Mouse (Mus musculus): Measurements from ENCODE around the gene Wdr59. TPM values are rescaled to one million over a fixed set of nuclear protein-coding genes. Genes with fewer than 3 reads are reported as not detected.

Gene Wdr59
- polyA plus RNA-seq, 1 experiment from 2014 or later, result 6.7 TPM

DNA sequence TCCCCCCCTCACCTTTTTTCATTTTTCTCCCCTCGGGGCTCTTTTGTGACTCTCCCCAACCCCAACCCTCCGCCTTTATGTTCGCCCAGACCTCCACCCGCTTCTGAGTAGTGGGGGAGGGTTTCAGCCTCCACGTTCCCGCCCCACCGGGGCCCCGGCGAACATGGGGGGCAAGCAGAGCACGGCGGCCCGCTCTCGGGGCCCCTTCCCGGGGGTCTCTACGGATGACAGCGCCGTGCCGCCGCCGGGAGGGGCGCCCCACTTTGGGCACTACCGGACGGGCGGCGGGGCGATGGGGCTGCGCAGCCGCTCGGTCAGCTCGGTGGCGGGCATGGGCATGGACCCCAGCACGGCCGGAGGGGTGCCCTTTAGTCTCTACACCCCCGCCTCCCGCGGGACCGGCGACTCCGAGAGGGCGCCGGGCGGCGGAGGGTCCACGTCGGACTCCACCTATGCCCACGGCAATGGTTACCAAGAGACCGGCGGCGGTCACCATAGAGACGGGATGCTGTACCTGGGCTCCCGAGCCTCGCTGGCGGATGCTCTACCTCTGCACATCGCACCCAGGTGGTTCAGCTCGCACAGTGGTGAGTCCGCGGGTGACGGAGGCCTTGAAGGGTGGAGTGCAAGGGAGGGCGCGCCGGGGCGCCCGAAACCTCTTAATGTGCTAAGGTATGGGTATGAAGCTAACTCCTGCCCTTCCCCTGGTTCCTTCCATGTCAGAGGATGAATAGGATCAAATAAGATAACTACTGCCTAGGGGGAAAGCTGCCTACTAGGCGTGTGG, 15.3 kb upstream of the Wdr59 start:
- peak; percentile 57 for ATAC-seq
- Histone ChIP-seq H3K4me2 (replicated peaks) (peak overlapping the region; percentile 99), H3K4me1 (replicated peaks) (peaks cover 52% of the 10 kb centered on the region), H3K36me3 (no peaks in the 10 kb centered on the region), H3K27me3 (no peaks in the 10 kb centered on the region), H3K9ac (replicated peaks) (peak overlapping the region; percentile 99), H3K27ac (peak overlapping the region; percentile 98), H3K9me3 (no peaks in the 10 kb centered on the region), H3K4me3 (replicated peaks) (peak overlapping the region; percentile 99)
- under 1% methylated on average over 64 of the region's 64 CpGs for WGBS

DNA sequence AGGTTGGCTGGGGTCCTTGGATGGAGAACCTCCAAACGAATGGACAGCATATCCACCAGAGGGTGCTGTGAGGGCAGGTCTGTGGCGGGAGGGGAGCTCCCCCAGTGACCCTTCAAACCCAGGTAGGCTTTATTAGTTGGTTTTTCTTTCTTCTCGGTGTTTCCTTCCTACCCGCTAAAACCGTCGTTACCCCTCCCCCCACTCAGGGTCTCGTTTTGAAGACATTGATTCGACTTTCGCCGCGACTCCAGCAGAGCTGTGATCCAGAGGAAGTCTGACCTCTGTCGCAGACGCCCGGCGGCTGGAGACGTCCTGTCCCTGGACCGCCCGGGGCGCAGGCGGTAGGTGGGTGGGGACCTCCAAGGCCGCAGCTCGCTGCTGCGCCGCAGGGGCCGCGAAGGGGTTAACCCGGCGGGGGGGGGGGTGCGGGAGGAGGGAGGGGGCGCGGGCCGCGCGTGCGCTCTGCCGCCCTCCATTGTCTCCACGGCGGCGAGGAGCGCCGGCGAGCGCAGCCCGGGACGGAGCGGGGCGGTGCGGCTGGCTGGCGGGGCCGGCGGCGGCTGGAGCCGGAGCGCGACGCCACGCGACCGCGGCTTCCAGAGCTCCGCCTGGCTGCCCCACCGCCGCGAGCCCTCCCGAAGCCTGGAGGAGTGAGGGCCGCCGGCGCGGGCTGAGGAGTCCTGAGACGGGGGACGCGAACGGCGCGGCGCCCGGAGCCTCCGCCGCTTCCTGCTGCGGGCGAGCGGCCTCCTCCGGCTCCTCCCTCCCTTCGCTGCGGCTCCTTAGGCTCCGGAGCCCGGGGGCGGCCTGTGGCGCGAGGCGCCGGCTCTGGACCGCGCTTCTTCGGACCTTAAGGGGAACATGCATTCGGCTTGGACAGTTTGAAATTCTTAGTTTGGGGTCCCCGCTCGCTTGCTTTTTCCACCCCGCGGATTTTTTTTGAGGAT, 14.4 kb upstream of the Wdr59 start, which contains the start of gene Znrf1:
Gene Znrf1 (plus strand): TSS at position 67 of the 947 bp plus-strand sequence.
- WGBS, result under 1% methylated on average over 34 of the region's 100 CpGs
- H3K4me2 ChIP-seq (replicated peaks), result peak within 1 kb of the TSS; percentile 99
- no peaks in the 10 kb centered on the region for H3K36me3 ChIP-seq
- H3K9me3 ChIP-seq, result no peaks in the 10 kb centered on the region
- peaks cover 44% of the 10 kb centered on the region for H3K4me1 ChIP-seq (replicated peaks)
- ATAC-seq, result peak; percentile 92
- peak within 1 kb of the TSS; percentile 99 for H3K9ac ChIP-seq (replicated peaks)
- peak within 1 kb of the TSS; percentile 98 for H3K27ac ChIP-seq
- H3K4me3 ChIP-seq (replicated peaks), result peak within 1 kb of the TSS; percentile 99
- no peaks in the 10 kb centered on the region for H3K27me3 ChIP-seq

DNA sequence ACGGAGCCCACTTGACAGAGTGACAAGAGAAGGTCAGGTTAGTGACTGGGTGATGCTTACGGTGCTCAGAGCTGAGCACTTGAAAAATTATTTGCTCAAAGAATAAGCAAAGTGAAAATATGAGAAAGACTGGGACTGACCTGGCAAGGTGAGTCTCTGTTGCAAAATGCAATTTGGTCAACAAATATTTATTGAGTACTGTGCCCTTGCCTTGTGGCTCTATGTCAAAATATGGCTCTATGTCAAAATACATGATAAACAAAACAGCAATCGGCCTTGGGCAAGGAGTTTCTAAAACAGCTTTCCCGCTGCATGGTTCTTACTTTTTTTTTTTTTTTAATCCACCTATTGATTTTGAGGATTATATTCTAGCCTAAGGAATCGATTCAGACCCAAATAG, 13.6 kb upstream of the Wdr59 start:
- Histone ChIP-seq H3K9ac (replicated peaks) (no peak overlapping the region), H3K36me3 (no peaks in the 10 kb centered on the region), H3K9me3 (no peaks in the 10 kb centered on the region), H3K27ac (peak overlapping the region; percentile 98; the same call in 1 of the 2 replicates), H3K4me3 (replicated peaks) (peak overlapping the region; percentile 99), H3K4me2 (replicated peaks) (peak overlapping the region; percentile 99), H3K4me1 (replicated peaks) (peaks cover 36% of the 10 kb centered on the region), H3K27me3 (no peaks in the 10 kb centered on the region)
- 30% methylated on average over 5 of the region's 5 CpGs for WGBS
- no peak for ATAC-seq

DNA sequence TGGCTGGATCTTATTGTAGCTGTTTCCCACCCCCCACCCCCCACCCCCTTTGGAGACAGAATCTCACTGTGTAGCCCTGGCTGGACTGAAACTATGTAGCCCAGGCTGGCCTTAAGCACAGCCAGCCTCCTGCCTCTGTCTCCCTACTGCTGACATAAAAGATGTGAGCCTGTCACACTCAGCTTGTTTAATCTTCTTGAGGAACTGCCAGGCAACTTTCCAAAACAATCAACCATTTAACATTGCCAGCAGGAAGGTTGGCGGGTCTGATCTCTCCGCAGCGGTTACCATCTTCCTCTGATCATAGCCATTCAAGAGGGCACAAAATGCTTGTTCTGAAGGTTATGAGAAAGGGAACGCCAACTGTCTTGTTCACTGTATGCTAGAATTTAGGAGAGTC, 11.6 kb upstream of the Wdr59 start:
- Histone ChIP-seq H3K36me3 (no peaks in the 10 kb centered on the region), H3K4me2 (replicated peaks) (no peak overlapping the region), H3K9ac (replicated peaks) (no peak overlapping the region), H3K9me3 (no peaks in the 10 kb centered on the region), H3K4me3 (replicated peaks) (no peak overlapping the region), H3K27ac (no peak overlapping the region), H3K27me3 (no peaks in the 10 kb centered on the region), H3K4me1 (replicated peaks) (peaks cover 16% of the 10 kb centered on the region)
- 70% methylated on average over 4 of the region's 4 CpGs for WGBS
- ATAC-seq, result no peak

DNA sequence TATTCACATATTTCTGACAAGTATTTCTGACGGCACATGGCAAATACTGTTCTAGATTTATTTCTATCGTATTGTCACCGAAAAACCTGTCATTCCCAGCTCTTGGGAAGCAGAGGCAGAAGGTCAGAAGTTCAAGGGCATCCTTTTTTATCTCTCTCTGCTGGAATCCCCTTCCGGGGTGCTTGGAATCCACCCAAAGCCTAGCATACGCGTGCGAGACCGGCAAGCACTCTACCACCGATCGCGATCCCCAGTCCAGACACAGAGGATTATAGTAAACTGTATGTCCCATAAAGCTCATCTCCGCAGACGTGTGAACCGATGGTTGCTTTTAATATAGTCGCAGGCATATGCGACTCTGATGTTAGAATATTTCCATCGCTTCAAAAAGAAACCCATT, 9.7 kb upstream of the Wdr59 start:
- 89% methylated on average over 17 of the region's 17 CpGs for WGBS
- H3K27me3 ChIP-seq, result no peaks in the 10 kb centered on the region
- no peak overlapping the region for H3K27ac ChIP-seq
- H3K9ac ChIP-seq (replicated peaks), result no peak overlapping the region
- H3K36me3 ChIP-seq, result no peaks in the 10 kb centered on the region
- no peak overlapping the region for H3K4me3 ChIP-seq (replicated peaks)
- H3K4me1 ChIP-seq (replicated peaks), result peaks cover 6% of the 10 kb centered on the region; the same call in 1 of the 2 replicates
- H3K4me2 ChIP-seq (replicated peaks), result no peak overlapping the region
- no peak for ATAC-seq
- no peaks in the 10 kb centered on the region for H3K9me3 ChIP-seq

DNA sequence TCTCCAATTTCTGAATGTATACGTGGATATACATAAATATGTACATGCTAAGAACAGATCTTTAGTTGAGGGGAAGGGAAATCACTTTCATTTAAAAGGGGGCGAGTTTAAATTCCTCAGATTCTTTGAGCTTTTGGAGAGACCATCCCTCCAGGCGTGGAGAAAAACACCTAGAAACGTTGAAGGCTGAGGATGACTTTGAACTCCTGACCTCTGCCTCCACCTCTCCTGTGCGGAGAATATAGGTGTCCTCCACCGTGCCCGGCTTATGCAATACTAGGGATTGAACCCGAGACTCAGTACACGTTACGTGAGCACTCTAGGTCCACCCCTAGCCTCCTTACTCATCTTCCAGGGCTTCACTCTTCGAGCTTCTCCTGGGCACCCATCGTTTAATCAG, 9.3 kb upstream of the Wdr59 start:
- H3K9ac ChIP-seq (replicated peaks), result no peak overlapping the region
- no peak overlapping the region for H3K4me3 ChIP-seq (replicated peaks)
- no peaks in the 10 kb centered on the region for H3K9me3 ChIP-seq
- H3K27ac ChIP-seq, result no peak overlapping the region
- ATAC-seq, result no peak
- peaks cover 6% of the 10 kb centered on the region; the same call in 1 of the 2 replicates for H3K4me1 ChIP-seq (replicated peaks)
- WGBS, result 79% methylated on average over 12 of the region's 12 CpGs
- no peaks in the 10 kb centered on the region for H3K36me3 ChIP-seq
- H3K4me2 ChIP-seq (replicated peaks), result no peak overlapping the region
- no peaks in the 10 kb centered on the region for H3K27me3 ChIP-seq

DNA sequence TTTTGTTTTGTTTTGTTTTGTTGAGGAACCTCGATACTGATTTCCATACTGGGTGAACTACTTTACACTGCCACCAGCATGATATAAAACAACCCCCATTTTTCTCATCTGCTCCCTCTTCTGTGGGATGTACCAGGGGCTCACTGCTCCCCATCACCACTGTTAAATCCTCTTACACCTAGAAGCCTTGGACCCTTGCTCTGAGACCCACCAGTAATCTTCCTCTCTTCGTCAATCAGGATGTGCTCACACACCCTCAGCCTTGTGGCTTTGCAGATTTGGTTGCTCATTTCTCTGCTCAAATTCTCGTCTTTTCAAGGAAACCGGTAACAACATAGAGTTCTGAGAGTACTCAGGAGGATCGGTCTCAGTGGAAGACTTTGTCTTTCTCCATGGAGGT, 6.2 kb upstream of the Wdr59 start:
- ATAC-seq, result no peak
- no peak overlapping the region for H3K27ac ChIP-seq
- H3K4me2 ChIP-seq (replicated peaks), result no peak overlapping the region
- H3K9me3 ChIP-seq, result no peaks in the 10 kb centered on the region
- H3K36me3 ChIP-seq, result no peaks in the 10 kb centered on the region
- no peaks in the 10 kb centered on the region for H3K27me3 ChIP-seq
- H3K4me3 ChIP-seq (replicated peaks), result no peak overlapping the region
- no peaks in the 10 kb centered on the region for H3K4me1 ChIP-seq (replicated peaks)
- no peak overlapping the region for H3K9ac ChIP-seq (replicated peaks)
- WGBS, result 79% methylated on average over 5 of the region's 5 CpGs

DNA sequence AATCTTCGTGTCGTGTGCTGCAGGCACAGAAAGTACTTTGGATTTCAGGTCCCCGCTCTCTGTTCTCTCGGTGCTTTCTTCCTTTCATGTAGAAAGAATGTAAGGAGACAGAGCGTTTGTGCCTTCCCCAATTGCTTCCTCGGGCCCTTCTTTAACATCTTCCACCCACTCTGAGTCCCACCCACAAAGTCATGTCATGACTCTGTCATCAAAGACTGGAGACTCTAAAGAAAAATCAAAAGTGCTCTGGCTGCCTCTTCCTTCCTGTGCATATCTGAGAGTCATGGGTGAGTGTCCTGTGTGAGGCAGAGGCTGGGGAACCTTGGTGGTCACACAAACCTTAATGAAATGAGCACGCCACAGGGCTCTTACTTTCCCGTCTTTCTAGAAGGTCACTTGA, 5.3 kb upstream of the Wdr59 start:
- no peak overlapping the region for H3K27ac ChIP-seq
- H3K4me3 ChIP-seq (replicated peaks), result no peak overlapping the region
- H3K36me3 ChIP-seq, result no peaks in the 10 kb centered on the region
- WGBS, result 78% methylated on average over 8 of the region's 8 CpGs
- no peaks in the 10 kb centered on the region for H3K27me3 ChIP-seq
- no peak overlapping the region for H3K9ac ChIP-seq (replicated peaks)
- H3K4me2 ChIP-seq (replicated peaks), result no peak overlapping the region
- no peak for ATAC-seq
- H3K4me1 ChIP-seq (replicated peaks), result 0 out of 2 replicates have a peak, but pooled peaks cover 3% of the 10 kb centered on the region
- no peaks in the 10 kb centered on the region for H3K9me3 ChIP-seq

DNA sequence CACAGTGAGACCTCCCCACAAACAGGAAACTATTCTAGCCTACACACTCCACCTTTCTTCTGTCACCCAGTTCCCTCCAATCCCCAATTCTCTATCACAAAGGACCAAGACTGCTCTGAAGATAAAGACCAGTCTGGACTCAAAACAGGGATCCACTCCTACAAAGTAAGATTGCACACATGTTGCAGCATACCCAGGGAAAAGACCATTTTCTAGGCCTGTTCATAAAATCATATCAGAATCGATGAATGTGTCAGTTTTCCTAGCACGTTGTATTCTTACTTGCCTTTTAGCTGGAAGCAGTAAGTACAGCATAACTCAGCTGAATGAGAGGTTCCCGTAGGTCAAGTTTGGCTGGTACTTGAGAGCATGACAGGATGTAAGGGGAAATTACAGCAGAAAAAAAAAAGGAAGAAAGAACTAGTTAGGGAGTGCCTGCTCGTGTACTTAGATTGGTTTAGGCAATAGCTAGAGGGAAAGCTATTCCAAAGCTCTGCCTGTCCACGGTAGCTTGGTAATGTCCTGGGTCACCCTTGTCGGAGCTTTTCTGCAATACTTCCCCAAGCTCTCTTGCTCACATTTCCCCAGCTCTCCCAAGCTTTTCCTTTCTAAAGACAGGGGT, 4.6 kb upstream of the Wdr59 start:
- 87% methylated on average over 6 of the region's 6 CpGs for WGBS
- Histone ChIP-seq H3K4me1 (replicated peaks) (peaks cover 3% of the 10 kb centered on the region; the same call in 1 of the 2 replicates), H3K27ac (no peak overlapping the region), H3K4me3 (replicated peaks) (no peak overlapping the region), H3K36me3 (no peaks in the 10 kb centered on the region), H3K9ac (replicated peaks) (no peak overlapping the region), H3K9me3 (no peaks in the 10 kb centered on the region), H3K4me2 (replicated peaks) (no peak overlapping the region), H3K27me3 (no peaks in the 10 kb centered on the region)
- no peak for ATAC-seq

DNA sequence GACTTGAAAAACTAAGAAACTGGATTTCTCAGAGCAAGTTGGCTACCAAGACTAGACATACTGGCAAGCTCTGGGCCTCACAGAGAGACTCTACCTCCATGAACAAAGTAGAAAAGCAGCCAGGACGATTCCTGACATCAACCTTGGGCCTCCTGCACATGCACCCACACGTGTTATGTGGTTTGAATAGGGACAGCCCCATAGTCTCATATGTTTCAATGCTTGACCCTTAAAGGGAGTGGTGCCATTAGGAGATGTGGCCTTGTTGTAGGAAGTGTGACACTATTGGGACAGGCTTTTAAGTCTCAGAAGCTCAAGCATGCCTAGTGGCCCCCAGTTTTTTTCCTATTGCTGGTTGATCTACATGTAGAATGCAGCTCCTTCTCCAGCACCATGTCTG, 4.4 kb downstream of the Wdr59 start:
- H3K36me3 ChIP-seq, result no peaks in the 10 kb centered on the region
- ATAC-seq, result no peak
- no peak overlapping the region for H3K4me3 ChIP-seq (replicated peaks)
- WGBS, result 89% methylated on average over 2 of the region's 2 CpGs
- no peak overlapping the region for H3K4me2 ChIP-seq (replicated peaks)
- no peak overlapping the region for H3K27ac ChIP-seq
- H3K27me3 ChIP-seq, result no peaks in the 10 kb centered on the region
- peaks cover 19% of the 10 kb centered on the region for H3K4me1 ChIP-seq (replicated peaks)
- H3K9ac ChIP-seq (replicated peaks), result no peak overlapping the region
- H3K9me3 ChIP-seq, result no peaks in the 10 kb centered on the region

DNA sequence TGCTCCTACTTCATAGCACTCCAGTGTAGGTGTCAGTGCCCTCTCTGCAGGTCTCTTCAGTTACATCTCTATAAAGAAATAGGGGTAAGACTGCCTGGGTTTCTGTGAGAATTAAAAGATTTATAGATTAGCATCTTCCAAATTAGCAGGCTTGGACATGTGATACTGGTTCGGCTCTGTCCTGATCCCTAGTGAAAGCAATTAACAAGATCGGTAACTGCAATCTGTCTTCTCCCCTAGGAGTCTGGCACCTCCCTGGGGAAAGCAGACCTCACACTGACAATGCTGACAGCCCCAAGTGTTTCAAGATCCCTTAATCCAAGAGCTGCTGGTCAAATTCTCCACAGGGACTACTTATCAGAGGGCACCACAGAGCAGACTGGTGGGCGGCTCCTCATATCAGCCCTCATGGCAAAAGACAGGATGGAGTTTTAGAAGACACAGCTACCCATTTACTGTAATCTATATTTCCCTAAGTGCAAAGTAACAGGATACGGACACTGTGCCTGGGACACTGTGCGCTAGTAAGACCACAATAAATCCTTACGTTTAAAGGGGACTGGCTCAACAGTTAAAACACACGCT, 5.3 kb downstream of the Wdr59 start:
- no peak overlapping the region for H3K4me2 ChIP-seq (replicated peaks)
- H3K4me1 ChIP-seq (replicated peaks), result peaks cover 16% of the 10 kb centered on the region
- no peak overlapping the region for H3K4me3 ChIP-seq (replicated peaks)
- H3K27me3 ChIP-seq, result no peaks in the 10 kb centered on the region
- 83% methylated on average over 7 of the region's 7 CpGs for WGBS
- no peak overlapping the region for H3K27ac ChIP-seq
- H3K9ac ChIP-seq (replicated peaks), result no peak overlapping the region
- H3K36me3 ChIP-seq, result no peaks in the 10 kb centered on the region
- ATAC-seq, result no peak
- no peaks in the 10 kb centered on the region for H3K9me3 ChIP-seq
